Mouse (Mus musculus) myocyte (in vitro differentiated cells): ENCODE measurements around the gene Lias. TPM values are rescaled to one million over a fixed set of nuclear protein-coding genes. Genes with fewer than 3 reads are reported as not detected.

Source experiments
- H3K27me3 ChIP-seq: one replicate; pipeline ENCODE4 v1.6.1; 2011; ENCODE audit not compliant: control insufficient read depth, insufficient read depth, insufficient read length
- H3K36me3 ChIP-seq: one replicate; pipeline ENCODE4 v1.6.1; 2011; ENCODE audit not compliant: control insufficient read depth, insufficient read depth
- H3K4me2 ChIP-seq: one replicate; pipeline ENCODE4 v1.6.1; 2011; ENCODE audit warnings: low read depth, control low read depth
- H3K4me3 ChIP-seq: one replicate; pipeline ENCODE4 v1.5.1; 2011; ENCODE audit warnings: mild to moderate bottlenecking, control low read depth, moderate library complexity
- H3K79me2 ChIP-seq: one replicate; pipeline ENCODE4 v1.6.1; 2011; ENCODE audit not compliant: control insufficient read depth, insufficient read depth
- H3ac ChIP-seq: one replicate; pipeline ENCODE4 v1.6.1; 2011; ENCODE audit not compliant: control insufficient read depth, insufficient read length
- CEBPB ChIP-seq: IDR thresholded peaks from 2 replicates; pipeline ENCODE4 v1.6.1; 2011; ENCODE audit warnings: mild to moderate bottlenecking, moderate library complexity; ENCODE audit not compliant: poor library complexity, insufficient read depth, severe bottlenecking
- E2F4 ChIP-seq: IDR thresholded peaks from one replicate; pipeline ENCODE4 v1.6.1; 2011; ENCODE audit warnings: mild to moderate bottlenecking, control low read depth, moderate library complexity; ENCODE audit not compliant: insufficient read depth
- MAX ChIP-seq: IDR thresholded peaks from one replicate; pipeline ENCODE4 v1.6.1; 2011; ENCODE audit warnings: low read depth, mild to moderate bottlenecking, control low read depth
- MYOD1 ChIP-seq, 3 experiments: IDR thresholded peaks; one replicate each; pipeline ENCODE4 v1.6.1; 2011; ENCODE audit warnings: control low read depth in 2 of 3, low read depth in 2 of 3, mild to moderate bottlenecking in 2 of 3, moderate library complexity in 1 of 3; ENCODE audit not compliant: insufficient read length in 2 of 3, control insufficient read depth in 1 of 3
- MYOG ChIP-seq, 3 experiments: IDR thresholded peaks; one replicate each; pipeline ENCODE4 v1.6.1; 2011; ENCODE audit warnings: control low read depth in 2 of 3, low read depth in 2 of 3, mild to moderate bottlenecking in 2 of 3; ENCODE audit not compliant: insufficient read length in 2 of 3, control insufficient read depth in 1 of 3, insufficient read depth in 1 of 3
- POLR2A ChIP-seq: IDR thresholded peaks from one replicate; pipeline ENCODE4 v1.6.1; 2011; ENCODE audit warnings: low read depth, mild to moderate bottlenecking, control low read depth, moderate library complexity; ENCODE audit not compliant: insufficient read length
- POLR2AphosphoS2 ChIP-seq: IDR thresholded peaks from one replicate; pipeline ENCODE4 v1.6.1; 2011; ENCODE audit warnings: low read depth, control low read depth; ENCODE audit not compliant: insufficient read length
- REST ChIP-seq: IDR thresholded peaks from one replicate; pipeline ENCODE4 v1.6.1; 2011; ENCODE audit warnings: mild to moderate bottlenecking, control low read depth, moderate library complexity; ENCODE audit not compliant: insufficient read depth, insufficient read length
- SRF ChIP-seq: IDR thresholded peaks from one replicate; pipeline ENCODE4 v1.6.1; 2011; ENCODE audit warnings: low read depth; ENCODE audit not compliant: control insufficient read depth, insufficient read length
- TCF12 ChIP-seq: IDR thresholded peaks from one replicate; pipeline ENCODE4 v1.6.1; 2011; ENCODE audit warnings: mild to moderate bottlenecking, control low read depth; ENCODE audit not compliant: poor library complexity, insufficient read depth, severe bottlenecking
- TCF3 ChIP-seq: IDR thresholded peaks from one replicate; pipeline ENCODE4 v1.6.1; 2011; ENCODE audit warnings: low read depth, control low read depth; ENCODE audit not compliant: insufficient read length
- USF1 ChIP-seq: IDR thresholded peaks from one replicate; pipeline ENCODE4 v1.6.1; 2011; ENCODE audit warnings: low read depth, mild to moderate bottlenecking, control low read depth, moderate library complexity
- polyA plus RNA-seq: library from polyadenylated mRNA; unstranded; fragments of >200 nt; fragmentation: generic; extraction: Trizol; gene quantifications from one replicate; pipeline ENCODE4 v1.2.1, GENCODE M21; 2012; ENCODE audit warnings: missing spikeins

Gene Lias
- polyA plus RNA-seq, 1 experiment, result 22.6 TPM

- Histone ChIP-seq H3ac (no peak overlapping the region), H3K36me3 (peaks cover 35% of the 10 kb centered on the region), H3K4me2 (no peak overlapping the region), H3K27me3 (no peaks in the 10 kb centered on the region), H3K4me3 (no peak overlapping the region), H3K79me2 (peaks cover 8% of the 10 kb centered on the region)
- TF ChIP-seq MAX (no peak), USF1 (no peak), REST (no peak), POLR2AphosphoS2 (no peak), TCF12 (no peak), POLR2A (no peak), SRF (no peak), MYOG (IDR thresholded peaks at IDR 0.05; ENCODE audit: control insufficient read depth in 1 of 3, insufficient read depth in 1 of 3, insufficient read length in 2 of 3, low read depth in 2 of 3) (no peak), E2F4 (no peak)
These were observed 31.5 kb downstream of the Lias start for GRCm38 (mm10) chr5:65422803-65423202.

- Histone ChIP-seq H3K36me3 (peaks cover 32% of the 10 kb centered on the region), H3K79me2 (peaks cover 22% of the 10 kb centered on the region), H3K27me3 (no peaks in the 10 kb centered on the region), H3K4me3 (no peak overlapping the region), H3K4me2 (no peak overlapping the region), H3ac (no peak overlapping the region)
- TF ChIP-seq MAX (no peak), E2F4 (no peak), MYOD1 (IDR thresholded peaks at IDR 0.05; ENCODE audit: control insufficient read depth in 1 of 3, insufficient read length in 2 of 3, low read depth in 2 of 3) (no peak), POLR2AphosphoS2 (no peak), MYOG (IDR thresholded peaks at IDR 0.05; ENCODE audit: control insufficient read depth in 1 of 3, insufficient read depth in 1 of 3, insufficient read length in 2 of 3, low read depth in 2 of 3) (no peak), USF1 (no peak)
These were observed 32.9 kb downstream of the Lias start for GRCm38 (mm10) chr5:65424215-65424614.

GRCm38 (mm10) chr5:65425251-65425650 is 34.0 kb downstream of the Lias start:
- peaks cover 33% of the 10 kb centered on the region for H3K79me2 ChIP-seq
- TF ChIP-seq POLR2A (no peak), USF1 (no peak), POLR2AphosphoS2 (no peak), TCF12 (no peak), MYOG (IDR thresholded peaks at IDR 0.05; ENCODE audit: control insufficient read depth in 1 of 3, insufficient read depth in 1 of 3, insufficient read length in 2 of 3, low read depth in 2 of 3) (no peak), CEBPB (no peak), REST (no peak), TCF3 (no peak), MYOD1 (IDR thresholded peaks at IDR 0.05; ENCODE audit: control insufficient read depth in 1 of 3, insufficient read length in 2 of 3, low read depth in 2 of 3) (no peak), MAX (no peak), E2F4 (no peak), SRF (no peak)

GRCm38 (mm10) chr5:65428321-65428720 is 37.0 kb downstream of the Lias start:
- Histone ChIP-seq H3K79me2 (peaks cover 63% of the 10 kb centered on the region), H3K36me3 (peaks cover 29% of the 10 kb centered on the region), H3K27me3 (no peaks in the 10 kb centered on the region), H3K4me2 (no peak overlapping the region), H3K4me3 (no peak overlapping the region), H3ac (no peak overlapping the region)
- no peak for TF ChIP-seq MYOD1 (IDR thresholded peaks at IDR 0.05; ENCODE audit: control insufficient read depth in 1 of 3, insufficient read length in 2 of 3, low read depth in 2 of 3)
- TF ChIP-seq POLR2A, result no peak
- no peak for TF ChIP-seq E2F4
- TF ChIP-seq MAX, result no peak
- TF ChIP-seq TCF3, result no peak
- TF ChIP-seq USF1, result no peak
- TF ChIP-seq POLR2AphosphoS2, result no peak
- TF ChIP-seq MYOG (IDR thresholded peaks at IDR 0.05; ENCODE audit: control insufficient read depth in 1 of 3, insufficient read depth in 1 of 3, insufficient read length in 2 of 3, low read depth in 2 of 3), result no peak
- no peak for TF ChIP-seq REST
- TF ChIP-seq CEBPB, result no peak
- TF ChIP-seq TCF12, result no peak
- no peak for TF ChIP-seq SRF

More at GRCm38 (mm10) chr5:65425251-65425650, 34.0 kb downstream of the Lias start:
- Histone ChIP-seq H3K4me3 (no peak overlapping the region), H3K36me3 (peaks cover 32% of the 10 kb centered on the region), H3ac (no peak overlapping the region), H3K27me3 (no peaks in the 10 kb centered on the region), H3K4me2 (no peak overlapping the region)

GRCm38 (mm10) chr5:65429441-65429840 is 38.1 kb downstream of the Lias start:
- no peak overlapping the region for H3ac ChIP-seq
- TF ChIP-seq MYOG (IDR thresholded peaks at IDR 0.05; ENCODE audit: control insufficient read depth in 1 of 3, insufficient read depth in 1 of 3, insufficient read length in 2 of 3, low read depth in 2 of 3) (no peak), CEBPB (no peak), MAX (no peak), POLR2A (no peak), REST (no peak), TCF12 (no peak), MYOD1 (IDR thresholded peaks at IDR 0.05; ENCODE audit: control insufficient read depth in 1 of 3, insufficient read length in 2 of 3, low read depth in 2 of 3) (no peak), E2F4 (no peak), POLR2AphosphoS2 (no peak), USF1 (no peak), SRF (no peak)
- no peak overlapping the region for H3K4me3 ChIP-seq
- peaks cover 75% of the 10 kb centered on the region for H3K79me2 ChIP-seq
- H3K36me3 ChIP-seq, result peaks cover 22% of the 10 kb centered on the region
- no peak overlapping the region for H3K4me2 ChIP-seq
- H3K27me3 ChIP-seq, result no peaks in the 10 kb centered on the region
